Mouse (Mus musculus) lung, postnatal 0 days (tissue): ENCODE data around the gene Prrxl1. TPM values are rescaled to one million over a fixed set of nuclear protein-coding genes. Genes with fewer than 3 reads are reported as not detected.

Source experiments
- ATAC-seq: fragments of 200-750 bp; cut with Nextera tagmentation; 2 replicates; pipeline ENCODE4 v1.8.0; 2017; ENCODE audit warnings: moderate library complexity
- DNase-seq: peaks from one replicate; pipeline ENCODE4 v3.0.0-alpha.2; 2016; ENCODE audit warnings: low spot score
- H3K27ac ChIP-seq: fragments of 300-500 bp; sonication (generic); 2 replicates; pipeline ENCODE4 v1.5.1; 2014; ENCODE audit warnings: antibody characterized with exemption, mild to moderate bottlenecking, low read length, mixed read lengths
- H3K27me3 ChIP-seq: fragments of 300-500 bp; sonication (generic); replicated peaks from 2 replicates; pipeline ENCODE4 v1.6.1; 2014; ENCODE audit warnings: low read length, mixed read lengths; ENCODE audit not compliant: insufficient read depth
- H3K36me3 ChIP-seq: fragments of 300-500 bp; sonication (generic); 2 replicates; pipeline ENCODE4 v1.6.1; 2014; ENCODE audit warnings: low read length, mixed read lengths; ENCODE audit not compliant: insufficient read depth
- H3K4me1 ChIP-seq: fragments of 300-500 bp; sonication (generic); 2 replicates; pipeline ENCODE4 v1.6.1; 2014; ENCODE audit warnings: antibody characterized with exemption, low read depth, low read length, mixed read lengths; ENCODE audit not compliant: insufficient read depth
- H3K4me2 ChIP-seq: fragments of 300-500 bp; sonication (generic); replicated peaks from 2 replicates; pipeline ENCODE4 v1.6.1; 2014; ENCODE audit warnings: low read depth, mild to moderate bottlenecking, low read length, moderate library complexity, mixed read lengths
- H3K4me3 ChIP-seq: fragments of 300-500 bp; sonication (generic); 2 replicates; pipeline ENCODE4 v1.5.1; 2014; ENCODE audit warnings: low read depth, low read length
- H3K9ac ChIP-seq: fragments of 300-500 bp; sonication (generic); replicated peaks from 2 replicates; pipeline ENCODE4 v1.6.1; 2014; ENCODE audit warnings: low read depth, mild to moderate bottlenecking
- H3K9me3 ChIP-seq: fragments of 300-500 bp; sonication (generic); 2 replicates; pipeline ENCODE4 v1.6.1; 2016; ENCODE audit warnings: low read length, mixed read lengths
- CTCF ChIP-seq: IDR thresholded peaks from 2 replicates; pipeline ENCODE4 v1.5.1; 2016; ENCODE audit warnings: antibody characterized with exemption, mild to moderate bottlenecking
- EP300 ChIP-seq: IDR thresholded peaks from 2 replicates; pipeline ENCODE4 v1.6.1; 2016; ENCODE audit warnings: antibody characterized with exemption, mild to moderate bottlenecking, control low read depth
- WGBS: fragments of 180-500 bp; shearing (Covaris S2); extraction: QIAGEN DNeasy Blood & Tissue Kit; methylation state at CpG from one replicate; pipeline ENCODE4 v1.1.7; 2014; 5-methylcytosine and 5-hydroxymethylcytosine counted together
- polyA plus RNA-seq: library from polyadenylated mRNA; unstranded; fragments of >200 nt; fragmentation: Nextera tagmentation; extraction: Ambion mirVana; gene quantifications from 2 replicates; pipeline ENCODE4 v1.2.1, GENCODE M21; 2015

Prrxl1 gene
- polyA plus RNA-seq, 1 experiment from 2014 or later, result 0.25 TPM

DNA sequence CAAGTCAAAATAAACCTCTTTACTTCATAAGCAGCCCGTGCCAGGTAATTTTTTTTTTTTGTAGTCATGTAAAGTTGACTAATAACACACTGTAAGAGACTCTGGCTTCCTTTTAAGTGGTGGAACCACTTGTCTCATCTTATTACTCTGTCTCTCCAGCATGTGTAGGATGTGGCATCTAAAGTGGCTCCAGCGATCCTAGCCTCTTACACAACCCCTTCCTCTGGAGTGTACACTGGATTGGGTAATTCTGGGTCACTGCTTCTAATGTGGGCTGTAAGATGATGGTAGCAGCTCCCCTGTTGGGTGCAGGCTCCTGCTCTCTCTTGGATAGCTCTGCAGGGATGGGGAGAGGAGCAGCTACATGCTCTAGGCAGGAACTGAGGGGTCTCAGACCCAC lies 39.3 kb downstream of the Prrxl1 start:
- Histone ChIP-seq H3K4me1 (no peaks in the 10 kb centered on the region), H3K36me3 (no peaks in the 10 kb centered on the region), H3K9me3 (no peaks in the 10 kb centered on the region), H3K4me2 (no peak overlapping the region), H3K27ac (no peak overlapping the region), H3K4me3 (no peak overlapping the region), H3K9ac (no peak overlapping the region), H3K27me3 (no peaks in the 10 kb centered on the region)
- DNase-seq (no peak), ATAC-seq (no peak)
- TF ChIP-seq EP300 (no peak), CTCF (no peak)
- WGBS, result 68% methylated on average over 2 of the region's 2 CpGs

DNA sequence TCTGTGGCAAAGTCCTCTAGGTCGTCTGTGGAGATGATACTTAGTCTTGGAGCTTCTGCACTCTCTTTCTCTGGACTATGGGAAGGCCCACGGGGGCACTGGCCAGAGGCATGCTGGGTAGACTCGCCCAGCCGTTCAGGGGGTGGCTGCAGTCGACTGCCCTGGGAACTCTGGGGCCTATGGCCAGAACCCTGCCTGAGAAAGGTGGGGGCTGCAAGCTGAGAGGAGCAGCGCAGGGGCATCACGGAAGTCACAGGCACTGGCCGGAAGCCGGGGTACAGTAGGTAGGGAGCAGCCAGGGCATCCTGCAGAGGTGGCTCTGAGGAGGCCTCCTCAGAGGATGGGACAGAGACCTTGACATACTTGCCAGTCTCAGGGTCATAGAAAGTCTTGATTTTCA lies 60.6 kb downstream of the Prrxl1 start:
- Histone ChIP-seq H3K27me3 (no peaks in the 10 kb centered on the region), H3K4me2 (no peak overlapping the region), H3K4me1 (no peaks in the 10 kb centered on the region), H3K4me3 (no peak overlapping the region), H3K36me3 (no peaks in the 10 kb centered on the region), H3K9me3 (no peaks in the 10 kb centered on the region), H3K27ac (no peak overlapping the region), H3K9ac (no peak overlapping the region)
- DNase-seq (no peak), ATAC-seq (no peak)
- no peak for TF ChIP-seq CTCF
- TF ChIP-seq EP300, result no peak
- 72% methylated on average over 9 of the region's 9 CpGs for WGBS

DNA sequence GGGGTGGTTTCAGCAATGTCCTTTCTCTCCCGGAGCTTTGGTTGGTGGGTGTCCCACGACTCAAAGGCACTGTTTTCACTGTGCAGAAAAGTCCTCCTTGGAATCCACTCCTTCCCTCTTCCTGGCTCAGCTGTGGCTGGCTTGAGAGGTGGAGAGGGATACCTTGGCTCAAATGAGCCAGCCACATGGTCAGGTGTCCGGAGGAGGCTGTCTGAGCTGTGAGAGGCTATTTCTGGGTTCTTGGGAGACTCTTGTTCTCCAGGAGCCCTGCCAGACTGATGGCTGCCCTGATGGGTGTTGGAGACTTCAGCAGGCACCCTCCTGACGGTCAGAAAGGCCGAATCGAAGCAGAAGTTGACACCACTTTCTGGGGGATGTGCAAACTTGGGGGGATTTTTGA lies 63.9 kb downstream of the Prrxl1 start:
- H3K9me3 ChIP-seq, result no peaks in the 10 kb centered on the region
- TF ChIP-seq EP300, result no peak
- TF ChIP-seq CTCF, result no peak
- no peaks in the 10 kb centered on the region for H3K36me3 ChIP-seq
- no peak overlapping the region for H3K27ac ChIP-seq
- no peaks in the 10 kb centered on the region for H3K4me1 ChIP-seq
- 79% methylated on average over 6 of the region's 6 CpGs for WGBS
- ATAC-seq (no peak), DNase-seq (no peak)
- H3K4me2 ChIP-seq, result no peak overlapping the region
- H3K4me3 ChIP-seq, result no peak overlapping the region
- H3K27me3 ChIP-seq, result no peaks in the 10 kb centered on the region
- no peak overlapping the region for H3K9ac ChIP-seq

DNA sequence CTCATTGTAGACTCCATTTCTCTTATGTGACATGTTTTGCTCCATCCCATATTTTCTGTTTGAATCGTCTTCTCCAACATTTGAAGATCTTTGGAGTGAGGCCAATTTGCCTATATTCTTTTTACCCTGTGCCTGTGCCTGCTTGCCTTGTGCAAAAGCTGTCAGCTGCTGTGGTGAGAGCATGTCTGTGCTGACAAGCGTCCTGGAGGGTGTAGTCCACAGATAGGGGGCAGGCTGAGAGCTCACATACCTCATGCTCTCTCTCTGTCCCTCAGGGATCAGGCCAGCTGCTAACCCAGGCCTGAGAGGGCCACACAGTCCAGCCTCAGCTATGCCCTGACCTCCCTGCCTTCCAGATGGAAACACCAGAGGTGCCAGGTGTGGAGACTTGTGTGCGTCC lies 74.0 kb downstream of the Prrxl1 start:
- no peaks in the 10 kb centered on the region for H3K4me1 ChIP-seq
- DNase-seq (no peak), ATAC-seq (no peak)
- TF ChIP-seq CTCF (no peak), EP300 (no peak)
- no peak overlapping the region for H3K4me3 ChIP-seq
- H3K36me3 ChIP-seq, result no peaks in the 10 kb centered on the region
- H3K27me3 ChIP-seq, result no peaks in the 10 kb centered on the region
- H3K4me2 ChIP-seq, result no peak overlapping the region
- 40% methylated on average over 3 of the region's 3 CpGs for WGBS
- no peak overlapping the region for H3K9ac ChIP-seq
- H3K27ac ChIP-seq, result no peak overlapping the region
- H3K9me3 ChIP-seq, result no peaks in the 10 kb centered on the region

DNA sequence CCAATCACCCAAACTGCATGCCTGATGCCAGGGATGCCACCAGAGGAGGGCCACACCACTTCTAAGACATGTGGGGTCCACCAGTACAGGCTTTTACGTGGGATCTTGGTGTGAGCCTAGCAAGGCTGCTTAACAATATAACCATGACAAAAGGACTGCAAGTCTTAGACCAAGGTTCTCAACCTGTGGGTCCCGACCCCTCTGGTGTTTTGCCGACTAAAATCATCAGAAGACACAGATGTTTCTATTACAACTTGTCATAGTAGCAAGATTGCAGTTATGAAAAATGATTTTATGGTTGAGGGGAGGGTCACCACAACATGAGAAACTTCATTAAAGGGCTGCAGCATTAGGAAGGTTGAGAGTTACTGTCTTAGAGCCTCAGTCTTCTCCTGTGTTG lies 79.4 kb downstream of the Prrxl1 start:
- no peak overlapping the region for H3K27ac ChIP-seq
- no peak overlapping the region for H3K4me2 ChIP-seq
- no peak overlapping the region for H3K4me3 ChIP-seq
- WGBS, result 66% methylated on average over 3 of the region's 3 CpGs
- no peak overlapping the region for H3K9ac ChIP-seq
- H3K27me3 ChIP-seq, result no peaks in the 10 kb centered on the region
- no peaks in the 10 kb centered on the region for H3K4me1 ChIP-seq
- no peaks in the 10 kb centered on the region for H3K9me3 ChIP-seq
- TF ChIP-seq CTCF, result no peak
- TF ChIP-seq EP300, result no peak
- ATAC-seq, result no peak
- no peak for DNase-seq
- H3K36me3 ChIP-seq, result no peaks in the 10 kb centered on the region

DNA sequence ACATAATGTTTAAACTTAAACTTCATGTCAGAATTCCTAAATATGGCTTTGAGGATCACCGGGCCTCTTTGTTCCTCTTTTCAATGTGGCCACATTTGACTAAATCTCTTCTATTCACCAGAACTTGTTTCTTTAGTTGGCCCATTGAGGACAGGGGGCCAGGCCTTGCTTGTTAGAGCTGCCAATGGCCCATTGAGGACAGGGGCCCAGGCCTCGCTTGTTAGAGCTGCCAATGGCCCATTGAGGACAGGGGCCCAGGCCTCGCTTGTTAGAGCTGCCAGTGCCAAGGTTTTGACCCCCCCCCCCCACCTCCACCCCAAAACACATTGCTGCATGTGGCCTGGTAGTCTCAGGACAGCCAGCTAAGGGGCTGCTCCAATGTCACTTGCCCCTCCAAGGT lies 82.4 kb downstream of the Prrxl1 start:
- no peak overlapping the region for H3K4me2 ChIP-seq
- ATAC-seq (no peak), DNase-seq (no peak)
- 86% methylated on average over 3 of the region's 3 CpGs for WGBS
- H3K36me3 ChIP-seq, result no peaks in the 10 kb centered on the region
- no peak overlapping the region for H3K4me3 ChIP-seq
- no peaks in the 10 kb centered on the region for H3K4me1 ChIP-seq
- no peaks in the 10 kb centered on the region for H3K9me3 ChIP-seq
- TF ChIP-seq CTCF, result no peak
- no peaks in the 10 kb centered on the region for H3K27me3 ChIP-seq
- H3K9ac ChIP-seq, result no peak overlapping the region
- H3K27ac ChIP-seq, result no peak overlapping the region

DNA sequence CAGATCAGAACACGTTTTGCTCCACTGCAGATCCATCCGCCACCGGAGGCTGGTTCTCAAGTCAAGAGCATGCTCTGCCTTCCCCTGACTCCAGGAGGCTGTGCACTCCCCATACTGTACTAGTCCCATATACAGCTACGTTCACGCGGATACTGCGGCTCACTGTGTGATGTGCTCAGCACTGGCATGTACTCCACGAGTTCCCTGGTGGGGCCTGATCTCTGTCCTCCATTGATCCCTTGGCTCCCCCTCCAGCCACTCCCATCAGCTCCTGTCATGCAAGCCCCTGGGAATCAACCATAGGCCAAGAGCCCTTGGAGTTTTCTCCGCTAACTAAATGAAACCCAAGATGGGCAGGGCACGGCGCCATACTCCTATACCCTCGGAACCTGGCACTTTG lies 83.3 kb downstream of the Prrxl1 start:
- WGBS, result 92% methylated on average over 12 of the region's 12 CpGs
- Histone ChIP-seq H3K9ac (no peak overlapping the region), H3K9me3 (no peaks in the 10 kb centered on the region), H3K36me3 (no peaks in the 10 kb centered on the region), H3K4me2 (no peak overlapping the region), H3K27ac (no peak overlapping the region), H3K4me3 (no peak overlapping the region), H3K27me3 (no peaks in the 10 kb centered on the region), H3K4me1 (no peaks in the 10 kb centered on the region)
- no peak for ATAC-seq
- no peak for DNase-seq
- no peak for TF ChIP-seq CTCF
- TF ChIP-seq EP300, result no peak
